Mouse (Mus musculus): ENCODE measurements at regions not wholly inside any gene's neighbourhood (a gene's known extent, or its start where the extent isn't known, plus 50 kb on each side); places are given as distances from the start of the nearest gene placed in this dataset.

DNA sequence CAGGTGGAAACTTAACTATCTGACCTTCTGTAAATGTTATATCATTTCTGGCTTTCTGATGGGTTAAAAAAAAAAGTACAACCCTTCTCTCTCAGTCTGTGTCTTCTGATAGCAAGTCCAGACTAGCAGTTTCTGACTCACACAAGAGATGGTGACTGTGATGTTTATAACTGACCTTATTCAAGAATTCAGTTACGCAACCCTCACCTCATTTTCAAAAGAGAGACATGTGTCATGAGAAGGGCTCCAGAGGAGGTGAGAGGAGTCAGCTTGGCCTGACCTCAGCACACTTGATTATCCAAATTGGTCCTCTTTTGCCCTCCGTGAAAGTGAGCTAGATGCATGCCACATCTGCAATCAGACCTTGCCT is 202.2 kb downstream of the Gm5426 start:
- ATAC-seq (replicated peaks in 1 of 2; ENCODE audit: insufficient read depth in 1 of 2, low FRiP score in 2 of 2, low TSS enrichment in 1 of 2, low read depth in 1 of 2, poor library complexity in 2 of 2, severe bottlenecking in 2 of 2) = 0 out of 4 replicates have a peak, but pooled peaks of 1 of the 2 experiments have one; percentile 19

DNA sequence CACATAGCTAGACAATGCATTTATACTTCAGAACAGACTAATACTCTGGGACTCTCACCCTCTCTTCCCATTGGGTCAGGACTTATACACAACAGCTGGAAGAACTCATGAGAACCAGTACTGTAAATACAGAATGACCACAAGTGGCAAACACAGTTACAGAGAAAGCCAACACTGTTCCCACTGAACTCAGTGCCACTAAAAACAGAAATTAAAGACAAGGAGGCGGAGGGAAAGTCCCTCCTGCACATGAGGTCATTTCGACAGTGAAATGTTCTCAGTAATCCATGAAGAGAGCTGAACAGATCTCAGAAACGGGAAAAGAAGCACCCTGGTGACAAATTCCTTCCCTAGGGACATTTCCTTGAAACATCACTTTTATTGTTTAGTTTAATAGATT is 206.1 kb downstream of the Gm5426 start:
- ATAC-seq (replicated peaks in 1 of 2; ENCODE audit: insufficient read depth in 1 of 2, low FRiP score in 2 of 2, low TSS enrichment in 1 of 2, low read depth in 1 of 2, poor library complexity in 2 of 2, severe bottlenecking in 2 of 2) = no peak

DNA sequence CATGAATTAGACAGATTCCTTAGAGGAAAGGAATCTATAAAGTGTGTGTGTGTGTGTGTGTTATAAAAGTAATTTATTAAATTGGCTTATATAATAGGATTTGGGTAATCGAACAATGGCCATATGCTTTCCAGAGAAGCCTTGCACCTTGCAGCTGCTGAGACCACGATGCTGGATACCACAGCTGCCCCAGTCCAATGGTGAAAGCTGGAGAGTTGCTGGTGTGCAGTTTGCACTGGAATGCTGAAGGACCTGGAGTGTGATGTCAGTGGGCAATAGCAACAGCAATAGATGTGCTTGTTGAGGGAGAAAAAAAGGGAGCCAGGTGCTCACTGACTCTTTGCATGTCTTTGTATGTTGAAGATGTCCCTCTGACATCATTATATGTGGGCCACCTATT is 207.3 kb downstream of the Gm5426 start:
- no peak for ATAC-seq (replicated peaks in 1 of 2; ENCODE audit: insufficient read depth in 1 of 2, low FRiP score in 2 of 2, low TSS enrichment in 1 of 2, low read depth in 1 of 2, poor library complexity in 2 of 2, severe bottlenecking in 2 of 2)

DNA sequence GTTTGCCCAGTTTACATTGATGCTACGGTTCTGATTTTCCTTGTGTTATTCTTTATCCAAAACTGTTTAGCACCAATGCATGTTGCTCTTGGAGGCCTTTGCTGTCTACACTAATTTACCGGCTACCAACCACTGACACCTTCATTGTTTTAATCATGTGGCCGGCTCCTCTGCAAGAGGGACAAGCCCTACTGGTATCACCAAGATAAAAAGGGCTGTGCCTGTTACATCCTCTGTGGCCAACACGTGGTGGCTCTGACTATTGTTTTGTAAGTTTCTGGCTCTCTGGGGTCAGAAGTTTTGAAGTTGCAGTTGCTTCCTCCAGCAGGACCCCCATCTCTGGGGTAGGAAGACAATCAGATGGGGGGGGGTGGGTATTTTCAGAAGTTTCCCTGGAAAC is 214.3 kb downstream of the Gm5426 start:
- no peak for ATAC-seq (replicated peaks in 1 of 2; ENCODE audit: insufficient read depth in 1 of 2, low FRiP score in 2 of 2, low TSS enrichment in 1 of 2, low read depth in 1 of 2, poor library complexity in 2 of 2, severe bottlenecking in 2 of 2)

DNA sequence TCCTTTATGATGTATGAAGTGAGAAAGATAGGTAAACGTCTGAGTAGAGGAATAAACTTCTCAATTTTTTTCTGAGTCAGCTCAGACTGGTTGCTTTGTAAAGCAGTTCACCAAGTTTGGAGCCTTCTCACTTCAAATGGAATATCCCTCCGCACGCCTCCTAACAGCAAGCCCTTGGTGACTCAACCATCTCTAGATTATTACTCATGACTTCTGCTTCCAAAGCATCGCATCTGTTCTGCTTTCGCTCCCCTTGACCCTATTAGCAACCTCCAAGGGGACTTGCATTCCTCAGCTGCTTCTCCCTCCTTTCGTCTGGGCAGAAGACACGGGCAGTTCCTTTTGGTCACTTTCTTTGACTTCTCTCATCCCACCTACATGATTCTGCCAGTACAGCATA is 214.9 kb downstream of the Gm5426 start:
- ATAC-seq (replicated peaks in 1 of 2; ENCODE audit: insufficient read depth in 1 of 2, low FRiP score in 2 of 2, low TSS enrichment in 1 of 2, low read depth in 1 of 2, poor library complexity in 2 of 2, severe bottlenecking in 2 of 2) = no peak

DNA sequence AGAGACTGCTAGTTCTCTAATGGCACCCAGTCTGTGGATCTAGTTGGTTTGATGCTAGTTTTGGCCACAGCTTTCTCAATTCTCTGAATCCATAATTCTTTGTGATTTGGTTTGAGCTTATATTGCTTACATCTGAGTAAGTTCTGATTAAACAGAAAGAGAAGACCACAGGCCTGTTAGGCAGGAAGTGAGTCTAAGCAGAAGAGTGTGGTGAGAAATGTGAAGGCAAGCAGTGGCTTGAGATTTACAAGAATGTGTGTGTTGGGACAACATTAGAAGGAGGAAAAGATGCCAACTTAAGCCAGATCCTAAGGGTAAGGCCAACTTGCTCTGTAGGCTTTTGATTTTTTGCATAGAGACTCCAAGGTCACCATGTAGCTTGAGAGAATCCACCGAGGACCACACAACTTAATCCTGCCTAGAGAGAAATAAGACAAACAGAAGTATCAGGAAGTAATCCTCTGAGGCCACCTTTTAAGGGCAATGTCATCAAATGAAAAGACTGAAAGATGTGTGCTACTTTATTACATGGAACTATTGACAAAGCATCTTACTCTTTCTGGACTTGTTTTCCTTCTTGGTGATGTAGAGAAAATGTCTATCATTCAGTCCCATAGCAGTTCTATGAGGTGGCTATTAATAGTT is 220.7 kb downstream of the Gm5426 start:
- ATAC-seq (replicated peaks in 1 of 2; ENCODE audit: insufficient read depth in 1 of 2, low FRiP score in 2 of 2, low TSS enrichment in 1 of 2, low read depth in 1 of 2, poor library complexity in 2 of 2, severe bottlenecking in 2 of 2) = no peak

DNA sequence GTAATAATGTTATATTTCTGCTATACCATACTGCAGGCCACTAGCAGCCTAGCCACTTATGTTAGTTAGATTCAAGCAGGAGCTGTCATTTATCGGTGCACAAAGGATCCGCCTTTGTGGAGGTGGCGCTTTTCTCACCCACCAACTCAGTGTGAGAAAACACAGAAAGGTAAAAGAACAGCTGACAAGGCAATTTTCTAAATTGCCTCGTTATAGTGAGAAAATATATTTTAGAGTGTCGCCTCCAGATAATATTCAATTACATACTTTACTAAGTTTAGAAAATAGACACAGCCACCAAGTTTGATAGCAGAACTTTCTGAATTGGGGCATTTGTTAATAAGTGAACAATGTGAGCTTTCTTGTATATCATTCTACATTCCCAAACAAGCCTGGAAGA is 221.2 kb downstream of the Gm5426 start:
- ATAC-seq (replicated peaks in 1 of 2; ENCODE audit: insufficient read depth in 1 of 2, low FRiP score in 2 of 2, low TSS enrichment in 1 of 2, low read depth in 1 of 2, poor library complexity in 2 of 2, severe bottlenecking in 2 of 2) = no peak

DNA sequence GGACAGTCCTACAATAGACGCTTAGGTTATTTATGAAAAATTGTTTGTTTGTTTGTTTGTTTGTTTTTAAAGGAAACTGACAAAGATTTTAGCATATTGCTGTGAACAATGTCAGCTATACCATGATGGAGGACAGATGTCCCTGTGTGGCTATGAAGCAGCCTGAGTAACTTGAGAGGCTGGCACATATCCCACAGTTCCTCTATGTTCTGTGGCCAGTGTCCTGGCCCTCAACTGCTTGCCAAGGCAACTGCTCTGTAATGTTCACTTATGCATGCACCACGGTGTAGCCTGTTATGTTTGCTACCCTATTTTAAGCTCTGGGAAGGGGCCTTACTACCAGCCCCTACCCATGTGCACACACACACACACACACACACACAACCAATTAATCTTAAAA is 222.6 kb downstream of the Gm5426 start:
- no peak for ATAC-seq (replicated peaks in 1 of 2; ENCODE audit: insufficient read depth in 1 of 2, low FRiP score in 2 of 2, low TSS enrichment in 1 of 2, low read depth in 1 of 2, poor library complexity in 2 of 2, severe bottlenecking in 2 of 2)

DNA sequence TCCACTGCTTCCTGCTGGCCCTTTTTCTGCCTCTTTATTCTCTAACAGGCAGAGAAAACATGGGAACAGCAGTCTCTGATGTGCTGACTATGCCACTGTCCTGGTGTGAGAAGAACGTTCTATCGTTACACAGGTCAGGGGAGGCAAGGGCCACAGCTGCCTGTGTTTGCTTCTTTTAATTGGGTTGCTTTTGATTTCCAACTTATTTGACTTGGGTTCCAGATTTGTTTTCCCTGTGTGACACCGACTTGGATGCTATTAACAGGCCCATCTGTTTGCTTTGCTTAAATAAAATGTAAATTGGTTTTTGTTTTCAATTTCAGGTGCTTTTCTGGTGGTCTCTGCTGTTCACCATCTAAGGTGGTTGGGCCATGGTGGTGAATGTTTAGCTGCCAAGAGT is 225.8 kb downstream of the Gm5426 start:
- no peak for ATAC-seq (replicated peaks in 1 of 2; ENCODE audit: insufficient read depth in 1 of 2, low FRiP score in 2 of 2, low TSS enrichment in 1 of 2, low read depth in 1 of 2, poor library complexity in 2 of 2, severe bottlenecking in 2 of 2)

DNA sequence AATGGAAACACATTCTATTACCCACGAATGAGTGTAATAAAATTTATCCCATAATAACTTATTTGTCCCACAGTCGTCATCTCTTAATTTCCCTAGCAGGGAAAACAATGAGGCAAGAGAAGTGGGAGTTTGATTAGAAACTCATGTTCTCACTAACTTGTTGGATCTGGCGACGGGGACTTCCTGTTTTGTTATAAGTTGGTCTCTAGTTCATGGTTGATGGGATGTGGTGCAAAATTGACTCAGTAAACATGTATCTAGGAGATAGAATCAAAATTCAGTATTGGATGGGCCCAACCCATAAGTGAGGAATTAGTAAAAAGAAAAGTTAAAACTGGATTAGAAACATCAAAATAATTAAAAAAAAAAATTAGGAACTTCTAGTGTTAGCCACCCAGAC is 227.5 kb downstream of the Gm5426 start:
- ATAC-seq (replicated peaks in 1 of 2; ENCODE audit: insufficient read depth in 1 of 2, low FRiP score in 2 of 2, low TSS enrichment in 1 of 2, low read depth in 1 of 2, poor library complexity in 2 of 2, severe bottlenecking in 2 of 2) = no peak

DNA sequence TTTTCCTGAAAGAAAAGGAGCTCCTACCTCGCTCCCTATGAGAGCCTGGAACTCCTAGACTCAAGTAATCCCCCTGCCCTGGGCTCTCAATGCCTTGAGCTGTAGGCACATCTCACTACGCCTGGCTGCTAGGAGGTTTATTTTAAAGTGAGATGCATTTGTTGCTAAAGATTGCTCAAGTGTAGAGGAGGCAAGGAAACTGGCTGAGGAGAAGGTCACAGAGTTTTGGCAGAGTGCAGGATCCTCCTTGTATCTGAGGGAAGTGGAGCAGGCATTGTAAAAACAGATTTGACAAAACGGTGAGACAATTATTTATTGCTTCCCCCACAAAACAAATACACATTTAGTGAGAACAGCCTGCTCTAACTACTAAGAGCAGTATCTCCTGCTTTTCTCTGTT is 228.7 kb downstream of the Gm5426 start:
- ATAC-seq (replicated peaks in 1 of 2; ENCODE audit: insufficient read depth in 1 of 2, low FRiP score in 2 of 2, low TSS enrichment in 1 of 2, low read depth in 1 of 2, poor library complexity in 2 of 2, severe bottlenecking in 2 of 2) = no peak

DNA sequence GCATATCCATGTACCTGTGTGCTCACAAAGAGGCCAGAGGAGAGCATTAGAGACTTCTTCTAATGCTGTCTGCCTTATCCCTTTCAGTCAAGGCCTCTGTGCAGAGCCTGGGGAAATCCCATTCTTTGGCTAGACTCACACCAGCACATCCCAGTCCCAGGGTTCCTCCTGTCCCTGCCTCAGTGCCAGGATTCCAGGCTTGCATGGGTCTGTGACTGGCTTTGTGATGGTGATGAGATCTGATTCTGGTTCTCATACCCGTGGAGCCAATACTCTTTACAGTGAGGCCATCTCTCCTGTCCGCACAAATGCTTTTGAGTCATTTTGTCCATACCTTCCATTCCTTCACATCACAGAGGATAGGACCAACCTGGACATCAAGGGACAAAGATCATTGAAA is 230.5 kb downstream of the Gm5426 start:
- ATAC-seq (replicated peaks in 1 of 2; ENCODE audit: insufficient read depth in 1 of 2, low FRiP score in 2 of 2, low TSS enrichment in 1 of 2, low read depth in 1 of 2, poor library complexity in 2 of 2, severe bottlenecking in 2 of 2) = no peak

DNA sequence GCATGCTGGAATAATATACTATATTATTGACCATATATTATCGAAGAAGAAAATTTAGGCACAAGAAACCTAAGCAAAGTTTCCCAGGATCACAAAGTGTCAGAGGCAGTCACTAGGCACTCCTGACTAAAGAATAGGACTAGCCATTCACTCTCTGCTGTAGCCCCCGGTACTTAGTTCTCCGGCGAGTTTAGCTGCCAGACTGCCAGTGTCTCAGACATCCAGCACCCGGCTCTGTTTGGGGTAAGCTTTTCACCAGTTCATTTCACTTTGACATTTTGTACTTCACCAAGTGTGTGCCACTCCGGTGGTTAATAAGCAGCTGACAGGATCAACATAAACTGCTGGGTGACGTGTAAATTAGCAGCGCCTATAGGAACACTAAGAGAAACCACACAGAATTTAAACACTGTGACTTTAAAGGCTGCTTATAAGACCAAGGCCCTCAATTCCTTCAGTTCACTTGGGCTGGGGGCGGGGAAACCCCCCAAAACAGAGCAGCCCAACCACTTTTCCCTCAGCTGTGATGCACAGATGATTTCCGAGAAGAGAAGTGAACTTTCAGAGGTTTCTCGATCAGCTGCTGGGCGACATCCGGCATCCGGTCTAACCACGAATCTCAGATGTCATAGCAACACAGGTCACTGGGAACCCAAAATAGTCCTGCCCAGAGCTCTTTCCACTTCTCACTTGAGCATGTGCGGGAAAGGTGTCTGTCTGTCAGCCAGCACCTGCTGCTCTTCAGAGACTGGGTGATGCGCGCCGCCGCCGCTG is 234.3 kb downstream of the Gm5426 start:
- peak; percentile 84 to 86 for ATAC-seq (replicated peaks in 1 of 2; ENCODE audit: insufficient read depth in 1 of 2, low FRiP score in 2 of 2, low TSS enrichment in 1 of 2, low read depth in 1 of 2, poor library complexity in 2 of 2, severe bottlenecking in 2 of 2)

DNA sequence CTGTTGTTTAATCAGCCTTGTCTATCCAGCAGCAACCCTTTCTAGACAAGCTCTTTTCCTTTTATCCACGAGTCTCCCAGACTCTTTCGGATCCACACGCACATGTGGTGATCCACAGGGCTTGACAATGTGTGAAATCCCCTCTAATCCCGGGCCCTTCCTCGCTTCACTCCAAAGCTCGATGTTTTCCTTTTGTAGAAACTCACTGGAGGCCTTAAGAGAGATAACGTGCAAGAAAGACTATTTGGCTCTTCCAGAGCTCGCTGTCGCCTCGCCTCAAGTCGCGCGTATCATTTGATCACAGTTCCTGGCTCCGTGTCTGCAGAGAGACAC is 234.9 kb downstream of the Gm5426 start:
- ATAC-seq (replicated peaks in 1 of 2; ENCODE audit: insufficient read depth in 1 of 2, low FRiP score in 2 of 2, low TSS enrichment in 1 of 2, low read depth in 1 of 2, poor library complexity in 2 of 2, severe bottlenecking in 2 of 2) = no peak

DNA sequence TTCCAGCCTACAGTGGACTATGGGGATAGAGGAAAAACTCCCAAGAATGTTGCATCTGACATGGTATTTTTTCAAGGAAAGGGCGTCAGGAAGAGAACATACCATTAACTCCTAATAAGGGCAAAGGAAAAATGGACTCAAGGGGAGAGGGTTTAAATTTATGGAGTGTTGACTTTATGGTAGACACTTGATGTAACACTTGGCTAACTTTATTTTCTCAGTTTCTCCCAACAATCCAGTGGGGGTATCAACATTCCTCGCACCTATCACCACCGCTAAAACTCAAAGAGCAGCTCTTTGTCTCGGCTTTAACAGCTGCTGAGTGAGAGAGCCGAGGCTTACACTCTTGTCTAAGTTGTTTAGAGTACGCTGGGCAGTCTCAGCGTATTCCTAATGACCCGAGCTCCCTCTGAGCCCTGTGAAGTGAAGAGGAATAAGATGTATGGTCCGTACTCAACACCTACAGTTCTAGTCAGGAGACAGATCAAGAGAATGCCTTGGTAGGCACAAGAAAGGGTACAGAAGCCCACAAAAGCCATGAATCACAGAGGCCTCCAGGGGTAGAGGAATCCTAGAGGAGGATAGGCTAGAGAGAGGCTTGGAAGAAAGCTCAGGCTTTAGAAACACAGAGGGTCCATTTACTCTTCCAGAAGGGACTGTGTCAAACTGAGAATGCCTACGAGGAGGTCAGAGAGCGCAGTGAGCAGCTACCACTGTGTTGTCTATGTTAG is 236.4 kb downstream of the Gm5426 start:
- ATAC-seq (replicated peaks in 1 of 2; ENCODE audit: insufficient read depth in 1 of 2, low FRiP score in 2 of 2, low TSS enrichment in 1 of 2, low read depth in 1 of 2, poor library complexity in 2 of 2, severe bottlenecking in 2 of 2) = no peak

DNA sequence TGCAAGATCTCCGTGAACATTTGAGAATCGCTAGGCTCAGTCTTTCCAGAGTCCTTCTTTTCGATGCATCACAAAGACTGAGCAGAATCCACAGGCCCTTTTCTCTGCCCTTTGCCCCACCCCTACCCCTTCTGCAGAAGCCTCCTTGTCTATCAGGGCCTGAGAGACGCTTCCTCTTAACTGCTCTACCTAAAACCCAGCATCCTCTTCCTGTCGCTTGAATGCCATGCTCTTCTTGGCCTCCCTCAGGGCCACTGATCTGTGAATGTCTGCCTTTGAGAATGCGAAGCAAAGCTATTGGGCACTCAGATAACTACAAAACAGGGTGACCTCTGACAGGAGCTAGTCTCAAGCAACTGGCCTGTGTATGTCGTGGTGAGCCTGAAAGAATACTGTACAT is 237.1 kb downstream of the Gm5426 start:
- peak; percentile 15 to 23; a peak in 1 of 4 replicates for ATAC-seq (replicated peaks in 1 of 2; ENCODE audit: insufficient read depth in 1 of 2, low FRiP score in 2 of 2, low TSS enrichment in 1 of 2, low read depth in 1 of 2, poor library complexity in 2 of 2, severe bottlenecking in 2 of 2)

DNA sequence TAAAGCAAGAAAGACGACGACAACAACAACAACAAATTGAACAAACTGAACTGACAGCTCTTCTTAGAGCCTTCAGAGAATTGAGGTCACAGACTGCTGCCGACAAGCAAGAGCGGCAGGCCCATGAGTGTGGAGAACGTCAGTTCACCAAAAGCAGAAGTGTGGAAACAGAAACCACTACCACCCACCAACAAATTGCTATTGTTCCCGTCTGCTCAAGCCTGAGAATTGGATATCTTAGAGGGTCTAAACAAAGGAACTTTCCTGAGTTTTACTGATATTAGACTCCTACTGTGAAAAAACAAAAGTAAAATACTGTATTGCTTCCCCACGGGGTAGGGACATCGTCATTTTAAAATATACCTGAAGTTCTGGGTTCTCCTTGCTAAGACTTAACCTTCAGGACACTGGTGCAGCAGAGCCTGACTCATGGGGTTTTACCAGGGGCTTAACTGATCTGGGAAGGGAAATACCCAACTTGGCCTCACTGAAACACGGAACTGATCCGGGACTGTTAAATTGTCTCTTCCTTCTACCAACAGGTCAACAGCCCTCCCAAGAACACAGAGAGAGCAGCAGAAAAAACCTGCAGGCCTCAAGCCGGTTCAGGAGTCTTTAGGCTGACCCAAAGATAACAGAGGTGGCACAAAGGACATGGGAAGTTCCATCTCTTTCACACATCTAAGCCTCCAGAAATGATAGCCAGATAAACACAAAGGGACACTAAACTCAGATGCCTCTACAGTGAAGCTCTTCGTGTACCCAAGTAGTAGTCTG is 238.1 kb downstream of the Gm5426 start:
- ATAC-seq (replicated peaks in 1 of 2; ENCODE audit: insufficient read depth in 1 of 2, low FRiP score in 2 of 2, low TSS enrichment in 1 of 2, low read depth in 1 of 2, poor library complexity in 2 of 2, severe bottlenecking in 2 of 2) = peak; percentile 77 to 81

DNA sequence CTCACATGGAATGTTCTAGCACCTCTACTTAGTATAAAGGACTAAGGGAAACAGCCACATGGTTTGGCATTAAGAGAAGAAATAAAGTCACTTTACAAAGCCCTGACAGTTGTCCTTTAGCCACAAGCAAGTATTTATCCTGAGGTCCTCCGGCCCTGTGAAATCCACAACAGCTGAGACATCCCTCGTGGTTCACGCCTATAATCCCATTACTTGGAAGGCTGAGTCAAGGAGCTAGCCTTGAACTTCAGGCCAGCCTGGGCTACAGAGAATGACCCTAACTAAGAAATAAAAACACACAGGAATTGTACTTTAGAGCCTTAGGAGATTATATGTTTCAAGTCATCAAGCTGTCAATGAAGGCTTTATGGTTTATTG is 238.7 kb downstream of the Gm5426 start:
- no peak for ATAC-seq (replicated peaks in 1 of 2; ENCODE audit: insufficient read depth in 1 of 2, low FRiP score in 2 of 2, low TSS enrichment in 1 of 2, low read depth in 1 of 2, poor library complexity in 2 of 2, severe bottlenecking in 2 of 2)

Data from hematopoietic stem cell, adult 5-6 weeks (primary cell).